Mouse (Mus musculus) heart, embryonic 16.5 days (tissue): ENCODE measurements around the gene Oas2. TPM values are rescaled to one million over a fixed set of nuclear protein-coding genes. Genes with fewer than 3 reads are reported as not detected.
"Not testable (repeated sequence)": the region's sequence is repeated elsewhere in the genome, so short reads cannot be mapped to it uniquely, and the experiment has no call there.

ENCODE experiments used
- ATAC-seq: fragments of 200-750 bp; cut with Nextera tagmentation; replicated peaks from 2 replicates; pipeline ENCODE4 v1.8.0; 2017; ENCODE audit warnings: moderate number of reproducible peaks; ENCODE audit not compliant: insufficient read depth, low FRiP score; ENCODE audit errors: extremely low read depth
- H3K27ac ChIP-seq: fragments of 300-500 bp; sonication (generic); 2 replicates; pipeline ENCODE4 v1.5.1; 2014; ENCODE audit warnings: mild to moderate bottlenecking, low read length, control low read depth, moderate library complexity
- H3K27me3 ChIP-seq: fragments of 300-500 bp; sonication (generic); 2 replicates; pipeline ENCODE4 v1.6.1; 2014; ENCODE audit warnings: low read length, mixed read lengths; ENCODE audit not compliant: control insufficient read depth, insufficient read depth
- H3K36me3 ChIP-seq: fragments of 300-500 bp; sonication (generic); 2 replicates; pipeline ENCODE4 v1.6.1; 2014; ENCODE audit not compliant: control insufficient read depth, insufficient read depth
- H3K4me1 ChIP-seq: fragments of 300-500 bp; sonication (generic); 2 replicates; pipeline ENCODE4 v1.6.1; 2014; ENCODE audit warnings: low read length, mixed read lengths; ENCODE audit not compliant: control insufficient read depth, insufficient read depth
- H3K4me2 ChIP-seq: fragments of 300-500 bp; sonication (generic); 2 replicates; pipeline ENCODE4 v1.6.1; 2014; ENCODE audit warnings: low read depth, mild to moderate bottlenecking, control low read depth, low read length
- H3K4me3 ChIP-seq: fragments of 300-500 bp; sonication (generic); 2 replicates; pipeline ENCODE4 v1.5.1; 2014; ENCODE audit warnings: mild to moderate bottlenecking, control low read depth, low read length
- H3K9ac ChIP-seq: fragments of 300-500 bp; sonication (generic); 2 replicates; pipeline ENCODE4 v1.6.1; 2014; ENCODE audit warnings: low read length, control low read depth
- H3K9me3 ChIP-seq: fragments of 300-500 bp; sonication (generic); replicated peaks from 2 replicates; pipeline ENCODE4 v1.6.1; 2016; ENCODE audit warnings: low read length; ENCODE audit not compliant: control insufficient read depth
- WGBS: fragments of 180-500 bp; shearing (Covaris S2); extraction: QIAGEN DNeasy Blood & Tissue Kit; methylation state at CpG from one replicate; pipeline ENCODE4 v1.1.7; 2014; 5-methylcytosine and 5-hydroxymethylcytosine counted together
- polyA plus RNA-seq: library from polyadenylated mRNA; unstranded; fragments of >200 nt; fragmentation: Nextera tagmentation; extraction: Ambion mirVana; gene quantifications from 2 replicates; pipeline ENCODE4 v1.2.1, GENCODE M21; 2015

The Oas2 gene
- 0.22 and 0.46 TPM in 2 replicates for polyA plus RNA-seq

- H3K9ac ChIP-seq, result no peak within 1 kb of the TSS
- no peaks in the 10 kb centered on the region for H3K9me3 ChIP-seq
- H3K36me3 ChIP-seq, result no peaks in the 10 kb centered on the region
- H3K4me1 ChIP-seq, result no peaks in the 10 kb centered on the region
- no peak within 1 kb of the TSS for H3K4me3 ChIP-seq
- 0 out of 2 replicates have a peak, but pooled peaks cover 2% of the 10 kb centered on the region for H3K27me3 ChIP-seq
- no peak within 1 kb of the TSS for H3K27ac ChIP-seq
- H3K4me2 ChIP-seq, result no peak within 1 kb of the TSS
- no peak for ATAC-seq
- WGBS, result 46% methylated on average over 5 of the region's 5 CpGs
Measured at GRCm38 (mm10) chr5:120749688-120750087, at the start of gene Oas2. Oas2 (minus strand) TSS chr5:120749853.

GRCm38 (mm10) chr5:120798943-120799342, 49.3 kb upstream of the Oas2 start:
- not testable (repeated sequence) for H3K27ac ChIP-seq, H3K36me3 ChIP-seq, H3K9ac ChIP-seq, ATAC-seq, H3K9me3 ChIP-seq, H3K4me1 ChIP-seq, H3K4me3 ChIP-seq, H3K4me2 ChIP-seq, H3K27me3 ChIP-seq
- WGBS, result 67% methylated on average over 2 of the region's 2 CpGs

- H3K36me3 ChIP-seq, H3K27me3 ChIP-seq, H3K27ac ChIP-seq, H3K4me3 ChIP-seq, H3K4me2 ChIP-seq, H3K4me1 ChIP-seq, H3K9me3 ChIP-seq, H3K9ac ChIP-seq, ATAC-seq: not testable (repeated sequence)
- WGBS, result 45% methylated on average over 5 of the region's 5 CpGs
Measured at GRCm38 (mm10) chr5:120798147-120798546, 48.5 kb upstream of the Oas2 start.

- H3K36me3 ChIP-seq, H3K4me1 ChIP-seq, H3K27me3 ChIP-seq, H3K4me3 ChIP-seq, H3K9ac ChIP-seq, H3K4me2 ChIP-seq, H3K9me3 ChIP-seq, ATAC-seq, H3K27ac ChIP-seq: not testable (repeated sequence)
- WGBS, result 68% methylated on average over 9 of the region's 9 CpGs
Measured at GRCm38 (mm10) chr5:120795480-120796034, 45.9 kb upstream of the Oas2 start, which contains the start of gene Oas1e. Oas1e (minus strand) TSS chr5:120795530.

GRCm38 (mm10) chr5:120793043-120793442, 43.4 kb upstream of the Oas2 start:
- Histone ChIP-seq H3K9ac (no peak overlapping the region), H3K27ac (no peak overlapping the region), H3K36me3 (no peaks in the 10 kb centered on the region), H3K9me3 (no peaks in the 10 kb centered on the region), H3K4me3 (no peak overlapping the region), H3K4me1 (no peaks in the 10 kb centered on the region), H3K4me2 (no peak overlapping the region), H3K27me3 (no peaks in the 10 kb centered on the region; the same call in 1 of the 2 replicates)
- ATAC-seq, result no peak
- WGBS, result 17% methylated on average over 2 of the region's 2 CpGs

- no peaks in the 10 kb centered on the region for H3K9me3 ChIP-seq
- H3K4me2 ChIP-seq, result no peak overlapping the region
- H3K27me3 ChIP-seq, result no peaks in the 10 kb centered on the region; the same call in 1 of the 2 replicates
- WGBS, result 57% methylated on average over 3 of the region's 3 CpGs
- ATAC-seq, result no peak
- no peaks in the 10 kb centered on the region for H3K36me3 ChIP-seq
- no peak overlapping the region for H3K27ac ChIP-seq
- no peak overlapping the region for H3K4me3 ChIP-seq
- no peak overlapping the region for H3K9ac ChIP-seq
- H3K4me1 ChIP-seq, result no peaks in the 10 kb centered on the region
Measured at GRCm38 (mm10) chr5:120787042-120787441, 37.4 kb upstream of the Oas2 start.

GRCm38 (mm10) chr5:120782446-120782845, 32.8 kb upstream of the Oas2 start:
- Histone ChIP-seq H3K9me3 (no peaks in the 10 kb centered on the region), H3K4me3 (no peak overlapping the region), H3K36me3 (no peaks in the 10 kb centered on the region), H3K4me1 (peaks cover 19% of the 10 kb centered on the region), H3K27ac (no peak overlapping the region), H3K9ac (no peak overlapping the region), H3K4me2 (no peak overlapping the region), H3K27me3 (no peaks in the 10 kb centered on the region)
- ATAC-seq, result no peak
- WGBS, result 76% methylated on average over 2 of the region's 2 CpGs

- Histone ChIP-seq H3K4me3 (no peak overlapping the region), H3K4me1 (peaks cover 19% of the 10 kb centered on the region), H3K9ac (no peak overlapping the region), H3K27ac (no peak overlapping the region), H3K27me3 (no peaks in the 10 kb centered on the region), H3K36me3 (no peaks in the 10 kb centered on the region), H3K9me3 (no peaks in the 10 kb centered on the region), H3K4me2 (no peak overlapping the region)
- no peak for ATAC-seq
- 71% methylated on average over 1 of the region's 1 CpGs for WGBS
Measured at GRCm38 (mm10) chr5:120781646-120782045, 32.0 kb upstream of the Oas2 start.

GRCm38 (mm10) chr5:120779922-120780321, 30.3 kb upstream of the Oas2 start:
- 8% methylated on average over 3 of the region's 3 CpGs for WGBS
- H3K4me3 ChIP-seq, result peak overlapping the region; percentile 16
- H3K27me3 ChIP-seq, result no peaks in the 10 kb centered on the region
- peak overlapping the region; percentile 90 for H3K27ac ChIP-seq
- peak; percentile 53 for ATAC-seq
- peak overlapping the region; percentile 44; the same call in 1 of the 2 replicates for H3K9ac ChIP-seq
- H3K9me3 ChIP-seq, result no peaks in the 10 kb centered on the region
- H3K36me3 ChIP-seq, result no peaks in the 10 kb centered on the region
- H3K4me1 ChIP-seq, result peaks cover 25% of the 10 kb centered on the region
- H3K4me2 ChIP-seq, result peak overlapping the region; percentile 55
